Mouse (Mus musculus) kidney, adult 2 months (tissue): ENCODE measurements around the gene Alox15. TPM values are rescaled to one million over a fixed set of nuclear protein-coding genes. Genes with fewer than 3 reads are reported as not detected.
A peak's percentile ranks its signal among the peaks of the same experiment; 100 is the strongest.

ENCODE experiments used
- DNase-seq: peaks from one replicate; pipeline ENCODE4 v3.0.0; 2021
- H3K27ac ChIP-seq: fragments of 200-500 bp; 2 replicates; pipeline ENCODE4 v1.5.1; 2012; ENCODE audit warnings: low read depth, low read length, control low read depth, inconsistent platforms; ENCODE audit not compliant: insufficient read depth
- H3K27me3 ChIP-seq: fragments of 200-500 bp; replicated peaks from 2 replicates; pipeline ENCODE4 v1.6.1; 2012; ENCODE audit warnings: mild to moderate bottlenecking, moderate library complexity, low read length, inconsistent platforms; ENCODE audit not compliant: control insufficient read depth, insufficient read depth
- H3K36me3 ChIP-seq: fragments of 200-500 bp; 2 replicates; pipeline ENCODE4 v1.6.1; 2012; ENCODE audit warnings: mild to moderate bottlenecking, moderate library complexity, low read length, inconsistent platforms; ENCODE audit not compliant: control insufficient read depth, insufficient read depth
- H3K4me1 ChIP-seq: fragments of 200-500 bp; 2 replicates; pipeline ENCODE4 v1.6.1; 2011; ENCODE audit warnings: low read length; ENCODE audit not compliant: control insufficient read depth, insufficient read depth
- H3K4me3 ChIP-seq: fragments of 200-500 bp; 2 replicates; pipeline ENCODE4 v1.5.1; 2011; ENCODE audit warnings: mild to moderate bottlenecking, low read depth, low read length, control low read depth; ENCODE audit not compliant: insufficient read depth
- CTCF ChIP-seq: fragments of 200-500 bp; conservative IDR thresholded peaks from 2 replicates; pipeline ENCODE4 v1.5.1; 2011; ENCODE audit warnings: low read depth, mild to moderate bottlenecking, control low read depth, low read length, moderate library complexity, mixed read lengths; ENCODE audit not compliant: insufficient read depth, insufficient read length
- POLR2A ChIP-seq: fragments of 200-500 bp; IDR thresholded peaks from one replicate; pipeline ENCODE4 v1.6.1; 2011; ENCODE audit warnings: low read depth, low read length, control low read depth
- WGBS: fragments of 180-500 bp; shearing (Covaris S2); methylation state at CpG from one replicate; pipeline ENCODE4 v1.1.7; 2018; 5-methylcytosine and 5-hydroxymethylcytosine counted together
- polyA plus RNA-seq: library from polyadenylated mRNA; depleted of rRNA; stranded (reverse); fragments of >200 nt; gene quantifications from 2 replicates; pipeline ENCODE4 v1.2.3, GENCODE M21; 2012

The Alox15 gene
- polyA plus RNA-seq, 1 experiment = 0.72 TPM

GRCm38 (mm10) chr11:70345061-70345460 is 6.8 kb downstream of the Alox15 start:
- DNase-seq = no peak
- no peaks in the 10 kb centered on the region for H3K4me1 ChIP-seq
- TF ChIP-seq CTCF = no peak
- no peak for TF ChIP-seq POLR2A
- no peak overlapping the region for H3K4me3 ChIP-seq
- H3K27ac ChIP-seq = no peak overlapping the region
- WGBS = 78% methylated on average over 10 of the region's 10 CpGs
- H3K27me3 ChIP-seq = no peaks in the 10 kb centered on the region
- H3K36me3 ChIP-seq = no peaks in the 10 kb centered on the region

GRCm38 (mm10) chr11:70339481-70339880 is 12.3 kb downstream of the Alox15 start:
- no peak overlapping the region for H3K4me3 ChIP-seq
- H3K27ac ChIP-seq = no peak overlapping the region
- DNase-seq = no peak
- no peaks in the 10 kb centered on the region for H3K4me1 ChIP-seq
- TF ChIP-seq CTCF (0 out of 2 replicates have a peak, but pooled peaks have one; percentile 7), POLR2A (no peak)
- H3K27me3 ChIP-seq = no peaks in the 10 kb centered on the region
- WGBS = 29% methylated on average over 7 of the region's 7 CpGs
- no peaks in the 10 kb centered on the region for H3K36me3 ChIP-seq

- no peak overlapping the region for H3K27ac ChIP-seq
- no peaks in the 10 kb centered on the region for H3K27me3 ChIP-seq
- H3K4me1 ChIP-seq = no peaks in the 10 kb centered on the region
- no peak overlapping the region for H3K4me3 ChIP-seq
- TF ChIP-seq POLR2A (no peak), CTCF (peak; percentile 77)
- H3K36me3 ChIP-seq = no peaks in the 10 kb centered on the region
- DNase-seq = peak; percentile 68
- 26% methylated on average over 4 of the region's 4 CpGs for WGBS
These were observed 17.4 kb downstream of the Alox15 start for GRCm38 (mm10) chr11:70334477-70334876.

GRCm38 (mm10) chr11:70324726-70325125 is 27.1 kb downstream of the Alox15 start:
- Histone ChIP-seq H3K36me3 (no peaks in the 10 kb centered on the region), H3K4me1 (no peaks in the 10 kb centered on the region), H3K27ac (no peak overlapping the region), H3K27me3 (no peaks in the 10 kb centered on the region; the same call in 1 of the 2 replicates), H3K4me3 (no peak overlapping the region)
- 83% methylated on average over 8 of the region's 8 CpGs for WGBS
- TF ChIP-seq POLR2A (no peak), CTCF (no peak)
- no peak for DNase-seq

GRCm38 (mm10) chr11:70322528-70322927 is 29.3 kb downstream of the Alox15 start, which contains the start of gene Alox12e:
Gene Alox12e (minus strand): TSS chr11:70322628.
- DNase-seq = no peak
- H3K27ac ChIP-seq = no peak within 1 kb of the TSS
- H3K4me3 ChIP-seq = no peak within 1 kb of the TSS
- WGBS = 20% methylated on average over 7 of the region's 7 CpGs
- no peak for TF ChIP-seq CTCF
- TF ChIP-seq POLR2A = no peak
- H3K36me3 ChIP-seq = no peaks in the 10 kb centered on the region
- no peaks in the 10 kb centered on the region for H3K4me1 ChIP-seq
- H3K27me3 ChIP-seq = no peaks in the 10 kb centered on the region; the same call in 1 of the 2 replicates

- Histone ChIP-seq H3K27me3 (no peaks in the 10 kb centered on the region; the same call in 1 of the 2 replicates), H3K4me3 (no peak overlapping the region), H3K27ac (no peak overlapping the region), H3K36me3 (no peaks in the 10 kb centered on the region), H3K4me1 (no peaks in the 10 kb centered on the region)
- peak; percentile 36 for DNase-seq
- peak; percentile 75 for TF ChIP-seq CTCF
- TF ChIP-seq POLR2A = no peak
- WGBS = 7% methylated on average over 15 of the region's 15 CpGs
These were observed 30.2 kb downstream of the Alox15 start for GRCm38 (mm10) chr11:70321664-70322063.

GRCm38 (mm10) chr11:70319614-70320013 is 32.2 kb downstream of the Alox15 start:
- TF ChIP-seq CTCF (no peak), POLR2A (no peak)
- no peak for DNase-seq
- no peaks in the 10 kb centered on the region for H3K36me3 ChIP-seq

GRCm38 (mm10) chr11:70313833-70314232 is 38.0 kb downstream of the Alox15 start:
- no peaks in the 10 kb centered on the region for H3K36me3 ChIP-seq

More at GRCm38 (mm10) chr11:70319614-70320013, 32.2 kb downstream of the Alox15 start:
- Histone ChIP-seq H3K4me3 (no peak overlapping the region), H3K4me1 (no peaks in the 10 kb centered on the region), H3K27ac (no peak overlapping the region), H3K27me3 (no peaks in the 10 kb centered on the region; the same call in 1 of the 2 replicates)
- WGBS = 75% methylated on average over 12 of the region's 12 CpGs

More at GRCm38 (mm10) chr11:70313833-70314232, 38.0 kb downstream of the Alox15 start:
- Histone ChIP-seq H3K27ac (no peak overlapping the region), H3K4me1 (no peaks in the 10 kb centered on the region), H3K27me3 (no peaks in the 10 kb centered on the region), H3K4me3 (no peak overlapping the region)
- DNase-seq = peak; percentile 21
- 34% methylated on average over 7 of the region's 7 CpGs for whole genome bisulfite sequencing
- TF ChIP-seq CTCF (peak; percentile 62), POLR2A (no peak)
